Mouse (Mus musculus) testis, postnatal 14 days (tissue): ENCODE measurements around the gene Cog2.

Source experiments
- DNase-seq: peaks from one replicate; pipeline ENCODE4 v3.0.0; 2021; ENCODE audit warnings: low spot score

Cog2 gene

GRCm38 (mm10) chr8:124517142-124517541, 3.4 kb upstream of the Cog2 start:
- no peak for DNase-seq

- DNase-seq = no peak
Measured at GRCm38 (mm10) chr8:124521946-124522345, 1.4 kb downstream of the Cog2 start.

DNA sequence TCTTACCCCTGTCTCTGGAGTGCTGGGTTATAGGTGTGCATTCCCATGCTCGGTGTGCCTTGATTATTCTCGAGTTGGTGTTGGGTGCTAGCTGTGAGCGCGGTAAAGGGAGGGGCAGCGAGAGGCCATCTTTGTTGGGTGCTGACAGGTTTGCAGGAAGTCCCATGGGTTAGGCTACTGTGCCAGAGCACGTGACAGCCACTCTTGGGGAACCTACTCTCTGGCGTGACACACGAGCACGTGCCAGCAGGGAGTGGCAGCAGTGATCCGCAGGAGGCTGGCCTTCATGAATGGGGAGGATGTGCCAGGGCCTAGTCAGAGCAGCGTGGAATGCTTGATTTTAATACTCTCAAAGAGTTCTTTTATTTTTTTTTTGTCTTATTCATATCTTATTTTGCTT, 5.7 kb downstream of the Cog2 start:
- no peak for DNase-seq

DNA sequence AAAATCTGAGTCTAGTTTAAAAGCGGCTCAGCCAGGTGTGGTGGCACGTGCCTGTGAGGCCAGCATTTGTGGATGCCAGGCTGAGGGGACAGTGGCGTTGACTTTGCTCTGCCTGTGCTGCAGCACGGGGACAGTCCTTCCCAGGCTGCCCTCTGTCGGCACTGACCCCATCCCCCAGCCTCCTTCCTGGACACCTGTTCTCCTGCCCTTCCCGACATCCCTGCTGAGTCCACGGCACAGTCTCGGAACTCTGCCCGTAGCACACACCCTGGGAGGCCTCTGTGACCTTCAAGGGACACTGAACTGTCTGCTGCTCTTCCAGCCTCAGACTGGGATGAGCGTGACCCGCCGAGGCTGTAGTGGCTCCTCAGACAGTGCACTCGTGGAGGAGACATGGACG, 9.5 kb downstream of the Cog2 start:
- no peak for DNase-seq

DNA sequence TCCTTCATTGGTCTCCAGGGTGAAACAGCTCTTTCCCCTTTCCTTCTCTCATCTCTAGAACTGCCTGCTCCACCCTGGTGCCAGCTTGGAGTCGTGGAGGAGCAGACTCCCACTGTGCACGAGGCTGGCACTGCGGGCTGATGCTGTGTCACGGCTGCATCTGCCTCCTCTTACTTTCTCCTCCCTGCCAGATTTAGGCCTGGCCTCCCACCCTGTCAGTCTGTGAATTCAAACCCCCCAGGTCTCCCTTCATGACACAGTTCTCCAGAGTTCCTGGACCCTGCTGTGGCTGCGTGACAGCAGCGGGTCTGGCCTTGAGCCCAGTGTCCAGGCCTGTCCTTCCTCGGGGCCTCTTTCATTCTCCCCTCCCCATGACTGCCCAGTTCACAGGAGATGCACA, 10.0 kb downstream of the Cog2 start:
- DNase-seq = no peak

DNA sequence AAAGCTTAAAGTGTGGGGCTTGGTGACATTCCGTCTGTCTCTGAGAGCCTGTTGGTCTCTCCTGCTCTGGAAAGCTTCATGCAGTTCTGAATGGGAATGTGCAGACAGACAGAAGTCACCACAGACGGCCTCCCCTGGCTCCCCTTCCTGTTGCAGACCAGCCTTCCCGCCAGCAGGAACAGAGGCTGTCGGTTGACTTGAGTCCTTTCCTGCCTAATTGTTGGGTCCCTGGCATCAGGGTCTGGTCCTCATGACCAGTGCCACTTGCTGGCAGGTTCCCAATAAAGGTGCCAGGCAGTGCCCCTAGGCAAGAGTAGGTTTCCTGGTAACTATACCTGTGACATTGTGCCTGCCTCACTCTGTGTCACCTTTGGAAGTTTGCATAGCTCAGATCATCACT, 10.4 kb downstream of the Cog2 start:
- no peak for DNase-seq

- no peak for DNase-seq
Measured at GRCm38 (mm10) chr8:124532626-124533025, 12.1 kb downstream of the Cog2 start.

DNA sequence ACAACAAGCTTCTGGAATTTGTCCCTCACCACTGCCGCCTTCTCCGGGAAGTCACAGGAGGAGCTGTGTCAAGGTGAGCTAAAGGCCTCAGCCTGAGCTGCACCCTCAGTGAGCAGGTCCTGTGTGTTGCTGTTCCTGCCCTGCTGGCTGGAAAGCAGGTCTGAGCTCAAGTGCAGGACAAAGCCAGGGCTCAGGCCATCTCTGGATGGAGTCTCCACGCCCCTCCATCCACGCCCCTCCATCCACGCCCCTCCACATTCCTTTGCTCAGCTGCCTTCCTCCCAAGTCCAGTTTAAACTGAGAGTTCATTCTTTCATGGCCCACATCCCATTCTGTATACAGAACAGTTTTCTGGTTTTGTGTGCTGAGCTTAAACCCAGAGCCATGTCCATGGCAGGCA, 14.9 kb downstream of the Cog2 start:
- DNase-seq = no peak

- no peak for DNase-seq
Measured at GRCm38 (mm10) chr8:124540906-124541305, 20.3 kb downstream of the Cog2 start.

- no peak for DNase-seq
Measured at GRCm38 (mm10) chr8:124542001-124542400, 21.4 kb downstream of the Cog2 start.

- no peak for DNase-seq
Measured at GRCm38 (mm10) chr8:124543272-124543671, 22.7 kb downstream of the Cog2 start.

DNA sequence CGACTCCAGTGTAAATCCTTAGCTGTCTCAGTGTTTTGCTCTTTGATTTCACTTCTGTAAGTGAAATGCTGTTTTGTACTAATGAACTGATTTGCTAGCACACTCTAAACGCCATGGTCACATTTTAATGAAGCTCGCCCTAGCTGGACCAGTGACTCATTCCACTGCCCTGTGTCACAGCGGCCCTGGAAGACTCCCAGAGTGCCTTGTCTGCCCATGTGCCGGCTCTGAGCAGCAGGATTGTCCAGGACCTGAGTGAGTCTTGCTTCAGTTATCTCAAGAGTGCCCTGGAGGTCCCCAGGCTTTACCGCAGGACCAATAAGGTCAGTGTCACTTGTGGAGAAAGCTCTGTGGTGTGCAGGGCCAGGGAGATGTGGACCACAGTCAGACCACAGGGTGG, 25.8 kb downstream of the Cog2 start:
- no peak for DNase-seq

DNA sequence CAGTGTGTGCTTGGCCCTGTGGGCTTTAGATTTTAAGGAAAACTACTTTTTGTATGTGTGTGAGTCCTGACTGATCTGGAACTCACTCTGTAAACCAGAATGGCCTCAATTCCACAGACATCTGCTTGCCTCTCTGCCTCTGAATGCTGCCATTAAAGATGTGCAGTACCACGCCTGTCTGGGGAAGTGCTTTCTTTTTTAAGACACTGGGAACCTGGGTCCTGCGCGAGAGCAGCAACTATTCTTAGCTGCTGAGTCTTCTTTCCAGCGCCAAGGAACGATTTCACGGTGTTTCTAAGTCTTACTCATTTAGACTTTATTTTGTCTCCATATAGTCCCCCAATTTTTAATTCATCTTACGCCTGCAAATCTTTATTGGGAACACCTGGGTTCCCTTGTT, 26.2 kb downstream of the Cog2 start:
- DNase-seq = no peak

DNA sequence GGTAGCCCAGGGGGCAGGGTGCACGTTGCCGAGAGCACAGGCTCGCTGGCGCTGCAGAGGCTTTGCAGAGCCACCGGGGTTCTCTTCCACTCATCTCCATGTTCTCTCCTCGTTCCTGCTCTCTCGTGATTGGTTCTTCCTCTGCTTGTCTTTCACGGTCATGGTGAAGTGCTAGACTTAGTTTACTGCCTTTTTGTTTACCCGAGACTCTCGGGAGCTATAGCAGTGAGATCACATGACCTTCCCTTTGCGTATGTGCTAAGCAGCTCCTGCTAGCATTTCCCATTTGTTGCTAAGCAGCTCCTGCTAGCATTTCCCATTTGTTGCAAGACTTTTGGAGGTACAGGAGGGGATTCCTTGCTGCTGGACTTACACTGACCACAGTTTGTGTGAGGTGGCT, 26.7 kb downstream of the Cog2 start:
- DNase-seq = no peak

- no peak for DNase-seq
Measured at GRCm38 (mm10) chr8:124548187-124548586, 27.6 kb downstream of the Cog2 start.

DNA sequence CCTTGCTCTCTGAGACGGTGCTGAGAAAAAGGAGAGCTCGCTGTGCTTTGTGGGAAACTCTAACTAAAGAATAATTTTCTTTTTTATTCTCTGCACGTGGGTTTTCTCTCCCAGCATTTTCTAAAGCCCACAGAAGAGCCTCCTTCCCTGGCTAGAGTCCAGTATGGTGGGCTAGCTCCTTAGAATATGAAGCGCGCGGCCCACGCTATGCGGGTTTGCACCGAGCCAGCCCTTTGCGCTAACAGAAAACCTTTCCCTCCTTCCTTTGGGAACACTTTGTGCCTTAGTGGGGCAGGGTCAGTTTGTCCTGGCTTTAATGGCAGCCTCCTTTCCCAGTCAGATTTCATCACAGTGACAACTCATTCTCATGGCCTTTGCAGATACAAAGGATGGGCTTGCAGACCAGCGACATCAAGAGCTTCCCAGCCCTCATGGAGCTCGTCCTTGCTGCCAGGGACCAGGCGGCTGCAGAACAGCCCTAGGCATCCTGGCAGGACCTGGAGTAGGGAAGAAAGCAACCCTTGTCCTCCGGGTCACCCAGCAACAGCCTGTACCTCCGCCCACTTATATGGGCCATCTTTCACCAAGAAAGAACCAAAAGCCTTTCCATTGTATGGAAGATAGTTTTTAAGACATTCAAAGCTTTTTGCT, 30.6 kb downstream of the Cog2 start:
- no peak for DNase-seq

GRCm38 (mm10) chr8:124555113-124555750, 34.7 kb downstream of the Cog2 start:
- DNase-seq = no peak

DNA sequence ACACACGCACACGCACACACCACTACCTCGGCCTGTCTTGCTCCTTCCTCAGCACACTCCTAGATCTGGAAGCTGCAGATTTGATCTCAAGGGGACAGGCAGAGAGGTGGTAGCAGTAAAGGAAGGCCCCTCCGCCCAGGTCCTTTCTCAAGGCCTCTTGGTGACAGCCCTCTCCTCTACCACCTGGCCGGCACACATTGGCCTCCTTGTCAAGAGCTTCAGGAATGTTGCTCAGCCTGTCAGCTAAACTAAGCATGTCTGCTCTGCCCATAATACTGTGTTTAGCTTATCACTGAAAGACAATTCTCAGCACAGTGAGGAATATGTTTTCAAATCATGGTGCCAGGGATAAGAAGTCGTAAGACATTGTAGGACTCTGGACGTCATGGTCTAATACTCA, 35.6 kb downstream of the Cog2 start:
- no peak for DNase-seq

DNA sequence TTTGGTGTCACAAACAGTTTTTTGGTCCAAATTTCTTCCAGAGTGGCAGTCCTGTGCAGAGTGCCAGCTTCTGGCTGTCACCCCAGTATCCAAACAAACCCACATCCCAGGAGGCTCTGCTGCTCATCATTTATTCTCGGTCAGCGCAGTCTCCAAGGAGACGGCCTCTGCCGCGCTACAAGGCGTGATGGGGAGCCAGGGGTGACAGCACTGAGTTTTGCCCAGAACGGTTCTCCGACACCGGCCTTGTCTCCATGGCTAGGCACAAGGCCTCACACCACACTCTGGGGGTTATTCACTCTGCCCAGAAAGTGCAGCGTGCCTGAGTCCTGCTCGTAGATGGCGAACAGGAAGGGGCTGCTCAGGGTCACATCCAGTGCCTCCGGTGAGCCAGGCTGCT, 36.1 kb downstream of the Cog2 start:
- DNase-seq = no peak

DNA sequence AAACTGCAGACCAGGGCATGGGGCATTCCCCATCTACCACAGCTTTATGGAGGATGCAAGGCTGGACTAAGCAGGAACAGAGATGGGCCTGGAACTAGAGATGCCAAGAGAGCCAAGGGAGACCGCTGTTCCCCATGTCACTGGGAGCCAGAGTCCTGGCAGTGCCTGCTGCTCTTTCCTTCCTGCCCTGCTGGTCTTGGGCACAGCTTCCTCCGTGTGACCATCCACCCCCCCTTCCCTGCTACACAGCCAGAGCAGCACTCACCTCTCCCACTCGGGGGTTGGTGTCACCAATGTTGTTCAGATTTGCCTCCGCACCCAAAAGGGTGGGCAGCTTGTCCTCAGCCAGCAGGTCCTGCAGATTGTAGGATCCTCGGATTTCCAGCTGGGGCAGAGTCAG, 36.9 kb downstream of the Cog2 start:
- DNase-seq = no peak

DNA sequence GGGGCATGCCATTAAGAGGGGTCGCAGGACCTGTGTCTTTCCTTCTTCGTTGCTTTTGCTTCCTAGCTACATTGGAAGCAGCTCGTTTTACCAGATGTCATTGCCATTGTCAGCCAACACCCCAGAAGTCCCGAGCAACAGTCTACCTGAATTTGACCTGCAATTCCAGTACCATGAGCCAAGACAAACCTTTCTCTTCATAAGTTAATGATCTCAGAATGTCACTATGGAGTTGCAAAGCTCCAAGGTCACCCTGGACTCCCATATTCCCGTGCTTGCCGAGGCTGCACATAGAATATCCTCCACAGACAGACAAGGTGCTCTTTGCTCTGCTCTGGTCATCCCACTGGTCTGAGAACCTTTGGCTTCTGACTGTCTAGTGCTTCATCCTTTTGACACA, 46.6 kb downstream of the Cog2 start:
- no peak for DNase-seq

DNA sequence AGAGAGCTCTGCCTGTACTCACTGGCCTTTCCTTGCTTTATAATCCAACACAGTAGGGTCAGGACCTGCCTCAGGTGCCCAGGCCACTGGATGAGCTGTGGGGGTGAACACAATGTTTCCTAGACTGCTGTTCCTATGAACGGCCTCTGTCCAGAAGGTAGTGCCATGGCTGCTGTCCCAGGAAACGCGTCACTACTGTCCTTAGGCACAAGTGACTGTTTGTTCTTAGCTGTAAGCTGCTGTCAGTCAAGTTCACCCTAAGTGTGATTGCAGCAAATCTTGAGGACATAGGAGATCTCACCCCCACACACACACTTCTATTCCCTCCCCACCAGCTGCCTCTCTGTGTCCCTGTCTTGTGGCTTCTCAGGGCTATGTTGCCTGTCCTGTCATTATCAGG, 47.0 kb downstream of the Cog2 start:
- DNase-seq = no peak

DNA sequence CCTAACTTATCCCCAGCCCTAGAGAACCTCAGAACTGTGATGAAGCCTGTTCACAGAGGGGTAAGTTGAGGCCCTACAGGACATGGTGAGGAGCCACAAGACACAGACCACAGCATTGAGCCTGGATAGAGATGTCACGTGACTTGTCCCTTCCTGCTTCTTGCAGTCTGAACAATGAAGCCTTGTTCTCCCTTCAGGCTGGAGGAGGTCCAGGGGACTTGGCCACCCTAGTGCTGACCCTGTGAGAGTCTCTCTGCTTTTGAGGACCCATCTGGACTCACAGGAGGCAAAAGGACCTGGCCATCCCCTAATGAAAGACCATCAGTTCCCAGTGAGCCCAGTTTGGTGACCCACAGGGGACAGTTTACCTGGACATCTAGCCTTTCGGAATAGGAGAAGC, 48.5 kb downstream of the Cog2 start:
- DNase-seq = peak; percentile 34

GRCm38 (mm10) chr8:124569593-124569992, 49.0 kb downstream of the Cog2 start, which contains the start of gene Agt:
Gene Agt (minus strand): TSS chr8:124569706.
- DNase-seq = peak; percentile 70
